Mouse (Mus musculus): ENCODE data around the gene Mfsd4b1.
A peak's percentile ranks its signal among the peaks of the same experiment; 100 is the strongest.

The Mfsd4b1 gene

GRCm38 (mm10) chr10:39959761-39960440 lies 65.2 kb downstream of the Mfsd4b1 start, which contains the start of gene Mfsd4b3:
Gene Mfsd4b3 (minus strand): TSS chr10:39960153.
- DNase-seq (ENCODE audit: low read depth), result peak; percentile 97

- peak; percentile 58 for DNase-seq (ENCODE audit: low read depth)
Measured at GRCm38 (mm10) chr10:39958266-39958665, 66.8 kb downstream of the Mfsd4b1 start.

- DNase-seq (ENCODE audit: low read depth), result no peak
Measured at GRCm38 (mm10) chr10:39956340-39956878, 68.7 kb downstream of the Mfsd4b1 start.

GRCm38 (mm10) chr10:39955163-39955562 lies 69.9 kb downstream of the Mfsd4b1 start:
- no peak for DNase-seq (ENCODE audit: low read depth)
